Mouse (Mus musculus) monocyte, adult 5-6 weeks (primary cell): ENCODE results near the gene Capsl. TPM values are rescaled to one million over a fixed set of nuclear protein-coding genes. Genes with fewer than 3 reads are reported as not detected.

Source experiments
- total RNA-seq: library from RNA; stranded (forward); fragments of 200-1000, 200-491, 200-594 nt; gene quantifications from 3 replicates; pipeline ENCODE4 v1.2.3, GENCODE M21; 2017

Capsl gene
- total RNA-seq, 1 experiment from 2014 or later, result not detected

Other genes with a start within 250 kb of the Capsl start
- gene Ugt3a1, start 159.1 kb upstream of the Capsl start, total RNA-seq, result not detected in 3 replicates
- not detected in 3 replicates for gene Ugt3a2, start 100.5 kb upstream of the Capsl start, total RNA-seq
- gene Il7r, start 94.1 kb downstream of the Capsl start, total RNA-seq, result 6.6 to 7.9 TPM (median 7.5 TPM) in 3 replicates